Mouse (Mus musculus): ENCODE results near the gene Ttll1. TPM values are rescaled to one million over a fixed set of nuclear protein-coding genes. Genes with fewer than 3 reads are reported as not detected.

The Ttll1 gene
- polyA plus RNA-seq, 1 experiment from 2014 or later, result 35.3 TPM

DNA sequence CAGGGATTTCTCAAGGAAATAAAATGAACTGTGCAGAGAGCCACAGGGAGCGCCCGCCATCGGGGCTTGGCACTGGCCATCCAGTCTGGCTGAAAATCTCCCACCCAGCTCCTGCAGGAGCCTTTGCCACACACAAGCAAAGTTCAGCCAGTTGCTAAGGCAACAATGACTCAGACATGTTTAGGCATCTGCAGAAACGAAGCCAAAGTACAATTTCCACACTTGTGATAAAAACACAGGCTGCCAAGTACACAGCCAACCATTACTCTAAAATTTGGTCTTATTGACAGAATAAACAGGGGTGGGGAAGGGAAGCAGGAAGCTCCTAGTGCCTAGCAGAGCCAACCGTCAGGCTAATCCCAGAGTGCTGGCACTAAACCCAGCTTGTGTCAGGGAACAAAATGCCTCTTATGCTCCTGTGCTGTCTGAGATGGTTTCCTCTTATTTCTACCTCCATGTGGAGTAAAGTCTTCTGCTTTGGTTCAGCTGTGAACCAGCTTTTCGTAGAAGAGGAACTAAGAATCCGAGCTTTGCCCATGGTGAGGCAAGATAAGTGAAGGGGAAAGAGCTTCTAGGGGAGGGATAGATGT is 59.0 kb downstream of the Ttll1 start:
- WGBS, result 87% methylated on average over 7 of the region's 7 CpGs
- H3K36me3 ChIP-seq (ENCODE audit: control insufficient read depth, insufficient read depth, low read length), result no peaks in the 10 kb centered on the region
- H3K9me3 ChIP-seq (ENCODE audit: control insufficient read depth, low read length), result no peaks in the 10 kb centered on the region
- DNase-seq (ENCODE audit: low spot score) (no peak), ATAC-seq (replicated peaks; ENCODE audit: low FRiP score) (no peak)
- H3K4me1 ChIP-seq (replicated peaks; ENCODE audit: control insufficient read depth, insufficient read depth, low read length), result no peaks in the 10 kb centered on the region
- no peaks in the 10 kb centered on the region for H3K27me3 ChIP-seq (ENCODE audit: control insufficient read depth, insufficient read depth, low read length)
- H3K9ac ChIP-seq (ENCODE audit: low read length), result no peak overlapping the region
- H3K4me3 ChIP-seq (ENCODE audit: low read depth, low read length), result no peak overlapping the region
- no peak overlapping the region for H3K4me2 ChIP-seq (ENCODE audit: low read depth, low read length, severe bottlenecking)
- H3K27ac ChIP-seq (ENCODE audit: low read depth, low read length), result no peak overlapping the region

GRCm38 (mm10) chr15:83450007-83450406 is 60.7 kb downstream of the Ttll1 start:
- no peak for DNase-seq (ENCODE audit: low spot score)
- H3K27me3 ChIP-seq (ENCODE audit: control insufficient read depth, insufficient read depth, low read length), result no peaks in the 10 kb centered on the region
- no peak overlapping the region for H3K9ac ChIP-seq (ENCODE audit: low read length)
- H3K4me1 ChIP-seq (replicated peaks; ENCODE audit: control insufficient read depth, insufficient read depth, low read length), result no peaks in the 10 kb centered on the region
- no peaks in the 10 kb centered on the region for H3K9me3 ChIP-seq (ENCODE audit: control insufficient read depth, low read length)
- 80% methylated on average over 2 of the region's 2 CpGs for WGBS
- no peaks in the 10 kb centered on the region for H3K36me3 ChIP-seq (ENCODE audit: control insufficient read depth, insufficient read depth, low read length)
- H3K27ac ChIP-seq (ENCODE audit: low read depth, low read length), result no peak overlapping the region
- H3K4me3 ChIP-seq (ENCODE audit: low read depth, low read length), result no peak overlapping the region
- no peak for ATAC-seq (replicated peaks; ENCODE audit: low FRiP score)
- no peak overlapping the region for H3K4me2 ChIP-seq (ENCODE audit: low read depth, low read length, severe bottlenecking)

DNA sequence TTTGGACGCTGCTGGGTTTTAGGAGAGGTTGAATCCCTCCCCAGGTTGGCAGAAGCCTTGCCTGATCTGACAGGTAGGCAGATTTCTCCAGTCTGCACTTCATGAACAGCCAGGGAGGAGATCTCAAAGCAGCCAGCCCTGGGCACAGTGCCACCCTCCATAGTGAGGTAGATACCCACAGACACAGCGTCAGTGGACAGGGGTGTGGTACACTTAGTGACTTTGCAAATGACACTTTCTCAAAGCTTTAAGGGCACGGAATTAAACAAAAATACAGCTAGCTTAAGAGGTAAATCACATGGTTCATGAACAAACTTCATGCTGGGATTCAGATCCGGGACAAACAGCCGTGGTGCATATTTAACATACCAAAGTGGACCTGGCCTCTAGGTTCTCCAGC is 62.0 kb downstream of the Ttll1 start:
- H3K27ac ChIP-seq (ENCODE audit: low read depth, low read length), result no peak overlapping the region
- DNase-seq (ENCODE audit: low spot score) (no peak), ATAC-seq (replicated peaks; ENCODE audit: low FRiP score) (no peak)
- no peaks in the 10 kb centered on the region for H3K9me3 ChIP-seq (ENCODE audit: control insufficient read depth, low read length)
- WGBS, result 81% methylated on average over 5 of the region's 5 CpGs
- no peaks in the 10 kb centered on the region for H3K4me1 ChIP-seq (replicated peaks; ENCODE audit: control insufficient read depth, insufficient read depth, low read length)
- H3K27me3 ChIP-seq (ENCODE audit: control insufficient read depth, insufficient read depth, low read length), result no peaks in the 10 kb centered on the region
- no peak overlapping the region for H3K4me3 ChIP-seq (ENCODE audit: low read depth, low read length)
- no peaks in the 10 kb centered on the region for H3K36me3 ChIP-seq (ENCODE audit: control insufficient read depth, insufficient read depth, low read length)
- H3K9ac ChIP-seq (ENCODE audit: low read length), result no peak overlapping the region
- H3K4me2 ChIP-seq (ENCODE audit: low read depth, low read length, severe bottlenecking), result no peak overlapping the region

DNA sequence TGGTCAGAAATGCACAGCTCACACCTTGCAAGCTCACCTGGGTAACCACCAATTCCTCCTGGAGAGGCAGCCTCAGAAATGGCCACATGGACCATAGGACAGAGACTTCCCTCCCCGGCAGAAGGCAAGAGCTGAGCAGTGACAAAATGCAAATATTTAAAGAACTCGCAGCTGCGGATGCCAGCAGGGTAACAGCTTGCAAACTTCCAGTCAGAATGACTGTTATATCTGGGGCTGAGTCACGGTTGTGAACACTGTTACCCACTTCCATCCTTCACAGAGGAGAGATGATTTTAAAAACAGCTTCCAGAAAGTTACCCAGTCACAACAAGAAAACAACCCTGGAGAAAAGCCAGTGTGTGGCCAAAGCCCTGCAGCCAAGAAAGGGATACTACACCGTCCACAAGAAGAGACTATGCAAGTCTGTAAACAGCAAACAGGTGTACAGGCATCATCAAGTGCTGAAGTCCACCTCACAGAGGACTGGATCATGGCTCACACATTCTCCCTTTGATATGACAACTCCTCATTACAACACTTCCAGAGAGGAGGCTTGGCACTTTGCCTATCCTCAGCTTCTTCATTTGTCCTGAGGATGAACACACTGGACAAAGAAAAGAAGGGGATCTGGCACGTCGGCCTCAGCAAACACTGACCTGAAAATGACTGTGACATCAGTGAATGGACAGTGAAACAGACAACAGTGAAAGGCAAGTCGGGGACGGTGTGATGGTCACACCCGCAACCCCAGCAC is 62.7 kb downstream of the Ttll1 start:
- H3K9ac ChIP-seq (ENCODE audit: low read length), result no peak overlapping the region
- no peak overlapping the region for H3K27ac ChIP-seq (ENCODE audit: low read depth, low read length)
- H3K4me3 ChIP-seq (ENCODE audit: low read depth, low read length), result no peak overlapping the region
- DNase-seq (ENCODE audit: low spot score) (no peak), ATAC-seq (replicated peaks; ENCODE audit: low FRiP score) (no peak)
- H3K4me2 ChIP-seq (ENCODE audit: low read depth, low read length, severe bottlenecking), result no peak overlapping the region
- no peaks in the 10 kb centered on the region for H3K9me3 ChIP-seq (ENCODE audit: control insufficient read depth, low read length)
- H3K36me3 ChIP-seq (ENCODE audit: control insufficient read depth, insufficient read depth, low read length), result no peaks in the 10 kb centered on the region
- no peaks in the 10 kb centered on the region for H3K27me3 ChIP-seq (ENCODE audit: control insufficient read depth, insufficient read depth, low read length)
- WGBS, result 77% methylated on average over 10 of the region's 10 CpGs
- H3K4me1 ChIP-seq (replicated peaks; ENCODE audit: control insufficient read depth, insufficient read depth, low read length), result no peaks in the 10 kb centered on the region

DNA sequence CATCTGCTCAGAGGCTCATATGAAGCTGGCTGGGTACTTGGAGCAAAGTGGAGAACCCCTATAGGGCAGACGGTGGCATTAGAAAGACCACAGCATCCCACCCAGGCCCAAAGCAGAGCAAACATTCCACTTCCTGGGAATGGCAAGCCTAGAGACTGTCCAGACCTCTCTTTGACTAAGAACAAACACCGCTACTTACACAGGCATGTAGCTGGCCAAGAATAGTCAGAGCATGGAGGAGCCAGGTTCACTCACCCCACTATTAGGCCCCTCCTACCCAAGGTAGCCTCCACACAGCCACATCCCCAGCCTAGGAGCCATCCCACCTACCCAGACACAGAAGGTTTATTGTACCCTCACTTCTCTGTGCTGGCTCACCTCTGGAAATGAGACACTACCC is 64.8 kb downstream of the Ttll1 start:
- ATAC-seq (replicated peaks; ENCODE audit: low FRiP score) (no peak), DNase-seq (ENCODE audit: low spot score) (no peak)
- H3K9me3 ChIP-seq (ENCODE audit: control insufficient read depth, low read length), result no peaks in the 10 kb centered on the region
- H3K9ac ChIP-seq (ENCODE audit: low read length), result no peak overlapping the region
- no peaks in the 10 kb centered on the region for H3K27me3 ChIP-seq (ENCODE audit: control insufficient read depth, insufficient read depth, low read length)
- no peaks in the 10 kb centered on the region for H3K4me1 ChIP-seq (replicated peaks; ENCODE audit: control insufficient read depth, insufficient read depth, low read length)
- H3K4me3 ChIP-seq (ENCODE audit: low read depth, low read length), result no peak overlapping the region
- WGBS, result 100% methylated on average over 2 of the region's 2 CpGs
- no peak overlapping the region for H3K27ac ChIP-seq (ENCODE audit: low read depth, low read length)
- H3K36me3 ChIP-seq (ENCODE audit: control insufficient read depth, insufficient read depth, low read length), result no peaks in the 10 kb centered on the region
- no peak overlapping the region for H3K4me2 ChIP-seq (ENCODE audit: low read depth, low read length, severe bottlenecking)

DNA sequence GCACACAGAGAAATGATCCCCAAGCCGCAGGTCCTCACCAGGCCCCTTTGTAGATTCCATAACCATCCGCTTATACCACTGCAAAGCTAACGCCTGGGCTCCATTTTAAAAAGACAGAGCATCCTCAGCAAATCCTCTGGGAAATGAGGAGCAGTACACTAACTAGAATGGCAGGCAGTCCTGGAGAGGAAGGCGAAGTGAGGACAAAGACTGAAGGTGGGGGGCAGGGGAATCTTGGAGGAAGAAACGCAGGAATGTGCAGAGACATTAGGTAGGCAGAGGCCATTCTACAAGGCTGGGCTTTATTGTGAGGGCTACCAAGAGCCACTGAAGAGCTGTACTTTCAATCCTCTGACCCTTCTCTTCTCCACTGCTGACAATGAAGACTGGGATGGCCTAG is 65.3 kb downstream of the Ttll1 start:
- Histone ChIP-seq H3K36me3 (ENCODE audit: control insufficient read depth, insufficient read depth, low read length) (no peaks in the 10 kb centered on the region), H3K9ac (ENCODE audit: low read length) (no peak overlapping the region), H3K4me3 (ENCODE audit: low read depth, low read length) (no peak overlapping the region), H3K27ac (ENCODE audit: low read depth, low read length) (no peak overlapping the region), H3K9me3 (ENCODE audit: control insufficient read depth, low read length) (no peaks in the 10 kb centered on the region), H3K4me2 (ENCODE audit: low read depth, low read length, severe bottlenecking) (no peak overlapping the region), H3K4me1 (replicated peaks; ENCODE audit: control insufficient read depth, insufficient read depth, low read length) (no peaks in the 10 kb centered on the region), H3K27me3 (ENCODE audit: control insufficient read depth, insufficient read depth, low read length) (no peaks in the 10 kb centered on the region)
- DNase-seq (ENCODE audit: low spot score) (no peak), ATAC-seq (replicated peaks; ENCODE audit: low FRiP score) (no peak)
- WGBS, result 62% methylated on average over 5 of the region's 5 CpGs

DNA sequence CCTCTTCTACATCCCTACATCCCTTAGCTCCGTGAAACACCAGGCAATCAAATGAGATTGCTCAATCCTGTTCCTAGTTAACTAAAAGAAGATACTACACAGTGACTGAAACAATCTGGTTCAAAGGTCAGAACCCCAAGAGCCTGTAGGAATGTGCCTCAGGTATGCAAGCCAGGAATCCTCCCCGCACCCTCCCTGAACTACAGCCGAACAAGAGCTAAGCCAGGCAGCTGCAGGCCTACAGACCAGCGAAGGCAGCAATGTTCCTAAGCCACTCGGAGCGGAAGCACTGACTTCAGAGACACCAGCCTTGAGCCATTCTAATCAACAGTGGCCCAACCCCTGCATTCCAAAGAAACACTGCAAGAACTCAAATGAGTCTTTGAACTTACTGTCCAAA is 66.3 kb downstream of the Ttll1 start:
- Histone ChIP-seq H3K36me3 (ENCODE audit: control insufficient read depth, insufficient read depth, low read length) (no peaks in the 10 kb centered on the region), H3K9ac (ENCODE audit: low read length) (no peak overlapping the region), H3K4me1 (replicated peaks; ENCODE audit: control insufficient read depth, insufficient read depth, low read length) (no peaks in the 10 kb centered on the region), H3K4me2 (ENCODE audit: low read depth, low read length, severe bottlenecking) (no peak overlapping the region), H3K4me3 (ENCODE audit: low read depth, low read length) (no peak overlapping the region), H3K9me3 (ENCODE audit: control insufficient read depth, low read length) (no peaks in the 10 kb centered on the region), H3K27me3 (ENCODE audit: control insufficient read depth, insufficient read depth, low read length) (no peaks in the 10 kb centered on the region), H3K27ac (ENCODE audit: low read depth, low read length) (no peak overlapping the region)
- ATAC-seq (replicated peaks; ENCODE audit: low FRiP score) (no peak), DNase-seq (ENCODE audit: low spot score) (no peak)
- 66% methylated on average over 6 of the region's 6 CpGs for WGBS

DNA sequence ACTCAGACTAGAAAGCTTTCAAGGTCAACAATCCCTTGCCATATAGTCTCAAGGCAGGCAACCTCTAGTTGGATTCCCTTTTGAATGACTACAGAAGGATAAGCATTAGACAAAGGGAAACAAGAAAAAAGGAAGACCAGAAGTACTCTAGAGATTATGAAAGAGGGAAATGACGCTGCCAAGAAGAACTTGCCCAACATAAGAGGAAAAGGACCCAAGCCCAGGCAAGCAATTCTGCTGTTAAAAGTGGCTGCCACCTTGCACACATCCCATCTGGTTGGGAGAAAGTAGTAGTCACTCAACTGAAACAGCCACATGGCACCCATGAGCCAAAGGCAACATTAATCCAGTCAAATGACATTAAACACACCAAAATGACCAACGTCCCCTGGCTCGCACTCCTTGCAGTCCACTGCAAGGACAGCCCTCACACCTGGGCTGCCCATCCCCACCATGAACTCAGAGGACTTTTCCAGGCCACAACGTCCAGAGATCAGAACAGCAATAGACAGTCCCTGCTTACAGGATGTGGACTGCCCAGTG is 68.1 kb downstream of the Ttll1 start:
- H3K27me3 ChIP-seq (ENCODE audit: control insufficient read depth, insufficient read depth, low read length), result no peaks in the 10 kb centered on the region
- ATAC-seq (replicated peaks; ENCODE audit: low FRiP score), result no peak
- DNase-seq (ENCODE audit: low spot score), result no peak
- H3K4me2 ChIP-seq (ENCODE audit: low read depth, low read length, severe bottlenecking), result no peak overlapping the region
- no peak overlapping the region for H3K27ac ChIP-seq (ENCODE audit: low read depth, low read length)
- H3K4me1 ChIP-seq (replicated peaks; ENCODE audit: control insufficient read depth, insufficient read depth, low read length), result no peaks in the 10 kb centered on the region
- 92% methylated on average over 4 of the region's 4 CpGs for WGBS
- no peaks in the 10 kb centered on the region for H3K9me3 ChIP-seq (ENCODE audit: control insufficient read depth, low read length)
- H3K36me3 ChIP-seq (ENCODE audit: control insufficient read depth, insufficient read depth, low read length), result no peaks in the 10 kb centered on the region
- H3K4me3 ChIP-seq (ENCODE audit: low read depth, low read length), result no peak overlapping the region
- no peak overlapping the region for H3K9ac ChIP-seq (ENCODE audit: low read length)

DNA sequence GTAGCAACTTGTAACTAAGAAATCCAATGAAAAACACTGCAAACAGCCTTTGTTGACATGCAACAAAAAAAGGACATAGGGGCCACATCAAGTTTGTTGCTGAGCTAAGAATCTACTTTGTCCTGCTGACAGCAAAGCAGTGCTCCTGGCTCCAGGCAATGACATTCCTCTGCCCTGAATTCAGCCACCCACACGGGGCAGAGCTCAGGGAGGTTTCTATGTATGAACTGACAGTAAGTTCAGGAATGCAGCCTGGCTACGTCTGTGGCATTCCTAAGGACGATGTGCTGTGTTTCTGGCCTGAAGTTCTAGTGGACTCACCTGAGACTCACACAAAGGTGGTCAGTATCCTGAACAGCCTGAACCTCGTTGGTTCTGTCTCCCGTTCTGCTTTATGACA is 70.0 kb downstream of the Ttll1 start:
- ATAC-seq (replicated peaks; ENCODE audit: low FRiP score), result no peak
- no peak overlapping the region for H3K4me3 ChIP-seq (ENCODE audit: low read depth, low read length)
- WGBS, result 74% methylated on average over 5 of the region's 5 CpGs

More for the DNA sequence above, 70.0 kb downstream of the Ttll1 start:
- no peak overlapping the region for H3K9ac ChIP-seq (ENCODE audit: low read length)
- H3K27me3 ChIP-seq (ENCODE audit: control insufficient read depth, insufficient read depth, low read length), result no peaks in the 10 kb centered on the region
- H3K4me1 ChIP-seq (replicated peaks; ENCODE audit: control insufficient read depth, insufficient read depth, low read length), result no peaks in the 10 kb centered on the region
- no peak overlapping the region for H3K27ac ChIP-seq (ENCODE audit: low read depth, low read length)
- DNase-seq (ENCODE audit: low spot score), result no peak
- no peaks in the 10 kb centered on the region for H3K36me3 ChIP-seq (ENCODE audit: control insufficient read depth, insufficient read depth, low read length)
- no peak overlapping the region for H3K4me2 ChIP-seq (ENCODE audit: low read depth, low read length, severe bottlenecking)
- no peaks in the 10 kb centered on the region for H3K9me3 ChIP-seq (ENCODE audit: control insufficient read depth, low read length)

Data from forebrain, embryonic 11.5 days (tissue).